Mouse (Mus musculus) mouse embryonic stem cell (cell line): ENCODE measurements around the gene Vmn2r42.
"Not testable (repeated sequence)": the region's sequence is repeated elsewhere in the genome, so short reads cannot be mapped to it uniquely, and the experiment has no call there.

Source experiments
- in situ Hi-C, 2 experiments: fragments of 300-500 bp; cut with MboI; formaldehyde crosslinking; loops; 1 replicate in 1 of 2; 3 replicates in 1 of 2; pipeline ENCODE4 v1.14.3; 2019 to 2020; ENCODE audit warnings: low sequenced_read_pairs in 2 of 2, low pct_unique_long_range_greater_than_20kb in 1 of 2, mixed read lengths in 1 of 2; ENCODE audit not compliant: unreplicated experiment in 1 of 2

Gene Vmn2r42

DNA sequence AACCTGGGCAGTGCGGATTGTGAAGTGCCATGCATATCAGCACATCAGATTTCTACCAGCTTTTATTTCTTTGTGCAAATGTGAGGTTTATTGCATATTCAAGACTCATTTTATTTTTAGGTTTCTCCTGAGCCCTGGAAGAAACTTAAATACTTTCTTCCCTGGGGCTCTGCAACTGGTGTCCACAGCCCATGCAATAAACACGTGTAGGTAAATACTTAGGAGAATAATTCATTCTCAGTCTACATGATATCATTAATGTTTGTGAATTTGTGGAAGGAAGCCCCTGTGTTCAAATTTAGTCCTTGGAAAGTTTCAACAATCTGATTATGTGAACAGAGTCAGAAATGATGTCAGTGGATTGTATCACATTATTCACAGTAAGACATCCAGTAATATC lies at the start of gene Vmn2r42:
Gene Vmn2r42 (minus strand): TSS at position 101 of the 400 bp plus-strand sequence.
- in situ Hi-C loops, result not testable (repeated sequence)

DNA sequence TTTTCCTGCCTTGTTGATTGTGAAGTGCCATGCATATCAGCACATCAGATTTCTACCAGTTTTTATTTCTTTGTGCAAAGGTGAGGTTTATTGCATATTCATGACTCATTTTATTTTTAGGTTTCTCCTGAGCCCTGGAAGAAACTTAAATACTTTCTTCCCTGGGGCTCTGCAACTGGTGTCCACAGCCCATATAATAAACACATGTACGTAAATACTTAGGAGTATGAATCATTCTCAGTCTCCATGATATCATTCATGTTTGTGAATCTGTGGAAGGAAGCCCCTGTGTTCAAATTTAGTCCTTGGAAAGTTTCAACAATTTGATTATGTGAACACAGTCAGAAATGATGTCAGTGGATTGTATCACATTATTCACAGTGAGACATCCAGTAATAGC lies 38.6 kb downstream of the Vmn2r42 start, which contains the start of gene Vmn2r41:
Gene Vmn2r41 (minus strand): TSS at position 101 of the 400 bp plus-strand sequence.
- in situ Hi-C loops, result not testable (repeated sequence)
